Mouse (Mus musculus) testis, adult 2 months (tissue): ENCODE measurements around the gene Trim63. TPM values are rescaled to one million over a fixed set of nuclear protein-coding genes. Genes with fewer than 3 reads are reported as not detected.
A peak's percentile ranks its signal among the peaks of the same experiment; 100 is the strongest.
"Not testable (repeated sequence)": the region's sequence is repeated elsewhere in the genome, so short reads cannot be mapped to it uniquely, and the experiment has no call there.

Experiments used
- H3K27ac ChIP-seq: fragments of 200-500 bp; 2 replicates; pipeline ENCODE4 v1.5.1; 2012; ENCODE audit warnings: low read depth, low read length; ENCODE audit not compliant: control insufficient read depth, insufficient read depth
- H3K27me3 ChIP-seq: fragments of 200-500 bp; 2 replicates; pipeline ENCODE4 v1.6.1; 2012; ENCODE audit warnings: mild to moderate bottlenecking, low read length, moderate library complexity; ENCODE audit not compliant: control insufficient read depth, insufficient read depth
- H3K36me3 ChIP-seq: fragments of 200-500 bp; 2 replicates; pipeline ENCODE4 v1.6.1; 2012; ENCODE audit warnings: mild to moderate bottlenecking, low read length; ENCODE audit not compliant: control insufficient read depth, insufficient read depth
- H3K4me1 ChIP-seq: fragments of 200-500 bp; 2 replicates; pipeline ENCODE4 v1.6.1; 2012; ENCODE audit warnings: low read length; ENCODE audit not compliant: control insufficient read depth, insufficient read depth
- H3K4me3 ChIP-seq: fragments of 200-500 bp; 2 replicates; pipeline ENCODE4 v1.5.1; 2012; ENCODE audit warnings: low read depth, mild to moderate bottlenecking, low read length, moderate library complexity, mixed read lengths; ENCODE audit not compliant: control insufficient read depth
- CTCF ChIP-seq: fragments of 200-500 bp; IDR thresholded peaks from 2 replicates; pipeline ENCODE4 v1.5.1; 2012; ENCODE audit warnings: low read depth, mild to moderate bottlenecking, inconsistent platforms, low read length, moderate library complexity; ENCODE audit not compliant: control insufficient read depth, insufficient read depth, insufficient replicate concordance
- POLR2A ChIP-seq: fragments of 200-500 bp; IDR thresholded peaks from 2 replicates; pipeline ENCODE4 v1.6.1; 2012; ENCODE audit warnings: low read depth, mild to moderate bottlenecking, inconsistent platforms, low read length, moderate library complexity; ENCODE audit not compliant: control insufficient read depth
- polyA plus RNA-seq: library from polyadenylated mRNA; depleted of rRNA; stranded (reverse); fragments of >200 nt; gene quantifications from 2 replicates; pipeline ENCODE4 v1.2.3, GENCODE M21; 2012; rRNA removed

Gene Trim63
- 1.6 and 1.8 TPM in 2 replicates for polyA plus RNA-seq

DNA sequence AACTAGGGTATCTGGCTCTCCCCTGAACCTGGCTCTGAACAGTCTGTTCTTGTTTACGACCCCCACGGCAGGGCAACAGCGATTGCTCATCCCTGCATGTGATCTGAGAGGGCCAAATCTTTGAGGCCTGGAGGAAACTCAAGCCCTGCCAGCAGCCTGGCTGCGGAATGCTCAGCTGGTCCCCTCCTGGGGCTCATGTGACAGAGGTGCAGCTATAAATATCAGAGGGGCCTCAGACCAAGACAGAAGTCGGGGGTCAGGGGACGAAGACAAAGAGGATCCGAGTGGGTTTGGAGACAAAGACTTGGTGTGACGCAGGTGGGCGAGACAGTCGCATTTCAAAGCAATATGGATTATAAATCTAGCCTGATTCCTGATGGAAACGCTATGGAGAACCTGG is at the start of gene Trim63:
TSS of gene Trim63 (plus strand) at position 245 of the 400 bp plus-strand sequence.
- TF ChIP-seq CTCF, result no peak
- TF ChIP-seq POLR2A, result no peak
- Histone ChIP-seq H3K27me3 (no peaks in the 10 kb centered on the region), H3K4me3 (peak within 1 kb of the TSS; percentile 55), H3K36me3 (no peaks in the 10 kb centered on the region), H3K27ac (no peak within 1 kb of the TSS), H3K4me1 (peaks cover 13% of the 10 kb centered on the region)

DNA sequence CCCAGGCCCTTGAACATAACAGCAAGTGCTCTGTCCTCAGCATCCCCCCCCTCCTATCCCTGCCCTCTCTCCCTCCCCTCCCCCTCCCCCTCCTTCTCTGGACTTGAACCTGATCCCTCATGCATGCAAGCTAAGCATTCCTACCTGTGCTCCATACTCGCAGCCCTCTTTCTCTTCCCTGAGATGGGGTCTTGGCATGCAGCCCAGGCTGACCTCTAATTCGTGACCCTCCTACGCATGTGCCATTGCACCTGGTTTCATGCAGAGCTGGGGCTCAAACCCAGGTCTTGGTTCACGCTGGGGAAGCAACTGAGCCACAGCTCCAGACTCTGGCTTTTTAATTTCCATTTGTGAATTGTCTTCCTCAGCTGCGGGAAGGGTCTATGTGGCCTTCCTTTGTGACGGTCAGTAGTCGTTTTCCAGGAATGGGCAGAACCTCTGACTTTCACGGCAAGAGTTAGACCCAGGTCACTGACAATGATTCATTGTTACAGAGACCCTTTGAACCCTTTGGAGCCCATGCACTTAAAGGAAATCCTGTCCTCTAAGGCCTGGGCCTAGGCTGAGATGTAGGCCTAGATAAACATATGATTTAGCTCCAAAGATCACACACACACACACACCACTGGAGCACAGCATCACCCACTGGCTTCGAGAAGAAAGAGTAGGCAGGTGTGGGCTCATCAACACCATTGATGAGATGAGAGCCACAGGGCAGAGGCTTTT is 48.9 kb upstream of the Trim63 start:
- peaks cover 5% of the 10 kb centered on the region for H3K4me1 ChIP-seq
- no peak for TF ChIP-seq CTCF
- TF ChIP-seq POLR2A, result no peak
- no peaks in the 10 kb centered on the region for H3K27me3 ChIP-seq

DNA sequence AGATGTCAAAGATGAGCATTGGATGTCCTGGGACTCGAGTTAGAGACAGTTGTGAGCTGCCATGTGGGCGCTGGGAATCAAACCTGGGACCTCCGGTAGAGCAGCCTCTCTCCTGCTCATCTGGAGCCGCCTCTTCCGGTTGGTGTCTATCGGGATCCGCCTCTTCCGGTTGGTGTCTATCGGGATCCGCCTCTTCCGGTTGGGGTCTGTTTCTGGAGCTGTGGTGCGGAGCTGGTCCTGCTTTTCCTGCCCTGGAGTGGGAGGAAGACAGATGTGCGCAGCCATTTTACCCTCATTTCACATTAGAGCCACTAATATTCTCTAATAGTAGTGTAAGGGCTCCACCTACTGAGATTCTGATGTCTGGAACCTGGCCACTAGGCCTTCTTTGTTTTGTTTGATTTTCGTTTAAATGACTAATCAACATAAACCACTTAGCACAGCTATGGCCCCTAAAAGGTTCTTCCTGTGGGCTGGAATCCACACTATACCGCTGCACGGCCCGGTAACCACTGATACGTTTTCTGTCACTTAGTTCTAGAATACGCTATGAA is 46.7 kb upstream of the Trim63 start:
- H3K4me1 ChIP-seq, result peaks cover 5% of the 10 kb centered on the region
- H3K4me3 ChIP-seq, result peak overlapping the region; percentile 73
- TF ChIP-seq POLR2A, result peak; percentile 81
- no peak for TF ChIP-seq CTCF
- peak overlapping the region; percentile 65; the same call in 1 of the 2 replicates for H3K27ac ChIP-seq
- H3K36me3 ChIP-seq, result no peaks in the 10 kb centered on the region
- H3K27me3 ChIP-seq, result no peaks in the 10 kb centered on the region

More for the DNA sequence above, 48.9 kb upstream of the Trim63 start:
- no peaks in the 10 kb centered on the region for H3K36me3 ChIP-seq
- no peak overlapping the region for H3K4me3 ChIP-seq
- no peak overlapping the region for H3K27ac ChIP-seq

DNA sequence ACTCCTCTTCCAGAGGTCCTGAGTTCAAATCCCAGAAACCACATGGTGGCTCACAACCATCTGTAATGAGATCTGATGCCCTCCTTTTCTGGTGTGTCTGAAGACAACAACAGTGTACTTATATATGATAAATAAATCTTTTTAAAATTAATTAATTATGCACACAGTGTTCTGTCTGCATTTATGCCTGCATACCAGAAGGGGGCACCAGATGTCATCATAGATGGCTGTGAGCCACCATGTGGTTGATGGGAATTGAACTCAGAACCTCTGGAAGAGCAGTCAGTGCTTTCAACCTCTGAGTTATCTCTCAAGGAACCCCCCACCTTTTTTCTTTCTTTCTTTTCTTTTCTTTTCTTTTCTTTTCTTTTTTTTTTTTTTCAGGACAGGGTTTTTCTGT is 45.3 kb upstream of the Trim63 start:
- not testable (repeated sequence) for H3K4me1 ChIP-seq, H3K36me3 ChIP-seq, H3K27ac ChIP-seq, H3K27me3 ChIP-seq, H3K4me3 ChIP-seq

DNA sequence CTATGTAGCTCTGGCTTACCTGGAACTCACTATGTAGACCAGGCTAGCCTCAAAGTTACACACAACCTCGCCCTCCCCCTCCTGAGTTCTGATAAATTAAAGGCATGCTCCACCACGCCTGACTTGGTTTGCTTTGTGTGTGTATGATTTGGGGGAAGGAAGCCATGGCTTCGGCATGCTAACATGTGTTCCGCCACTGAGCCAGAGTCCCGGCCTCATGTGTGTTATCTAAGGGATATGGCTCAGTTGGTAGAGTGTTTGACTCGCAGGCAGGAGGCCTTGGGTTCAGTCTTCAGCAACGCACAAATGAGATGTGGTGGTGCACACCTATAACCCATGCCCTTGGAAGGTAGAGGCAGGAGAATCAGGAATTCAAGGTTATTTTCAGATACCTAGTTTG is 42.9 kb upstream of the Trim63 start:
- Histone ChIP-seq H3K4me3 (no peak overlapping the region), H3K27ac (no peak overlapping the region), H3K4me1 (peaks cover 7% of the 10 kb centered on the region), H3K27me3 (no peaks in the 10 kb centered on the region), H3K36me3 (no peaks in the 10 kb centered on the region)
- TF ChIP-seq POLR2A (no peak), CTCF (no peak)

DNA sequence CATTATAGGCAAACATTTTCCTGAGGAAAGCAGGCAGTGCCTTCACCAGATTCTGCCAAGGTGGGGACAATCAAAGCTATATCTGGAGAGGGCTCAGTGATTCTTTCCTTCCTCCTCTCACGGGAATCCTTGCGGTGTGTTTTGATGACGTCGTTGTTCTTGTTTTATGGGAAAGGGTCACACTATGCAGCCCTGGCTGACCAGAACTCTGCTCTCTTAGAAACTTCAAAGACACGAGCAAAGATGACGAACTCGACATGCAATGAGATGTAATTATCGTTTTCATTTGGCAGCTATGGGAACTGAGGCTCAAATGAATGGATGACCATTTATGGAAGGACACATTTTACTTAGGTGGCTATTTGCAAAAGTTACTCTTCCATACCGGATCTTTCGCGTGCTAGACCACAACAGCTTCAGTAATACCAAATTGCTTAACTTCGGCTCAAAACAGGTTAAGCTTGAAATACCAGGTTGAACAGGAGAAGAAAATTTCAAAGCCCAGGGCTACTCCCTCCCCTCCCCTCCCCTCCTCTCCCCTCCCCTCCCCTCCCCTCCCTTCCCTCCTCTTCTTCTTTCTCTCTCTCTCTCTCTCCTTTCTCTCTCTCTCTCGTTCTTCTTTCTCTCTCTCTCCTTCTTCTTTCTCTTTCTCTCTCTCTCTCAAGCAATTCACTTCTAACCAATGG is 42.0 kb upstream of the Trim63 start:
- H3K4me3 ChIP-seq, result no peak overlapping the region; the same call in 1 of the 2 replicates
- no peak overlapping the region for H3K27ac ChIP-seq
- no peaks in the 10 kb centered on the region for H3K27me3 ChIP-seq
- no peaks in the 10 kb centered on the region for H3K36me3 ChIP-seq
- no peak for TF ChIP-seq POLR2A
- no peak for TF ChIP-seq CTCF
- H3K4me1 ChIP-seq, result peaks cover 7% of the 10 kb centered on the region
